Mouse (Mus musculus): ENCODE measurements around the gene Foxe3. TPM values are rescaled to one million over a fixed set of nuclear protein-coding genes. Genes with fewer than 3 reads are reported as not detected.
"Not testable (repeated sequence)": the region's sequence is repeated elsewhere in the genome, so short reads cannot be mapped to it uniquely, and the experiment has no call there.

The Foxe3 gene
- not detected for total RNA-seq (2021)

DNA sequence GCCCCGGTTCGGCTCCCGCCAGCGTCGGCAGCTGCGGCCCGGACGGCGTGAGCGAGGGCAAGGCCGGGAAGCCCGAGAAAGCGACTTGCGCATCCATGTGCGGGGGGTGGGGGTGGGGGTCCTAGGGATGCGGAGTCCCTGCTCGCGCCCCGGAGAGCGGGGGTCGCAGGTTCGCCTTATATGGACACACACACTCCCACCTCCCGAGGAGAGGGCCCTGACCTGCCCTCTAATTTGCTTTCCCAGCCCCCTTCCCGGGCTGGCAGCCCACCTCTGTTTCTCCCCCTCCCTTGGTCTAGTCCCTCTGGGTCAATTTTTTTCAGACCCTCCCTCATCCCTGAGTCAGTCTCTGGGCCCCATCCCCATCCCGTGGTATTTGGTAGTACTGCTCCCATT is at the start of gene Foxe3:
TSS of gene Foxe3 (minus strand) at position 97 of the 396 bp plus-strand sequence.
- no peak for DNase-seq
- intact Hi-C loops (cut with DNase I), result no loop called here

DNA sequence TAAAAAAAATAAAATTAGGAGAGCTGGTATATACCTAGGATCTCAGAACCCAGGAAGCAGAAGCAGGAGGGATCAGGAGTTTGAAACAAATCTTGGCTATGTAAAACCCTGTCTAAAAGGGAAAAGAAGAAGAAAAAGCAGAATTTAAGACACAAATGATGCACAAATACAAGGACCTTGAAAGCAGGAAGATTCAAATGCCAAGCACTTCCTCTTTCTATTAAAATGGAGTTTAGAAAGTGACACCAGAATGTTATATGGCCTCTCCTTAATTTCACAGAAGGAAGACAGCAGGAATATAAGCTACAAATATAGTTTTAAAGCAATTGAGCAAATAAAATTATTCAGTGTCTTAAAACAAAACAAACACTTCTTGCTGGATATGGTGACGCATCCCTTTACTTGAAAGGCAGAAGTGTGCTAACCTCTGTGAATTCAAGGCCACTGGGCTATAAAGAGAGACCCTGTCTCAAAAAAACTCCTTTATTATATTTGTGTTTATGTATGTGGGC is 47.5 kb upstream of the Foxe3 start:
- intact Hi-C loops (cut with DNase I), result no loop called here
- DNase-seq, result no peak

DNA sequence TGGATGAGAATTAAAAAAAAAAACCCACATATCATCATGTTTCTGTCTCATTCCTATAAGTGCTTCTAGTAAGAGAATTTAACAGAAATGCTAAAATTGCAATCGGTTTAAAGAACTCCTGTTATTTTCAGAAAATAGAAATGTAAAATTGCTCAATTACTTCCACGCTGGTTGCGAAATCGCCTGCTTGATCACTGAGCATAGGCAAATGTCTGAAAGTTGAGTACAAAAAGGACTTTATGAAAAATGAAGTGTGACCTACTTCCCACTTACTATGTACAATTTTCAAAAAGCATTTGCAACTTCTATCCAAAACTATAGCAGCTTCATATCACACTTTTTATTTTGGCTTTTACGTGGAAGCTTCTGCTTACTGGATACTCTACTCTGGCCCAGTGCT is 44.9 kb upstream of the Foxe3 start:
- no peak for DNase-seq
- intact Hi-C loops (cut with DNase I), result no loop called here

DNA sequence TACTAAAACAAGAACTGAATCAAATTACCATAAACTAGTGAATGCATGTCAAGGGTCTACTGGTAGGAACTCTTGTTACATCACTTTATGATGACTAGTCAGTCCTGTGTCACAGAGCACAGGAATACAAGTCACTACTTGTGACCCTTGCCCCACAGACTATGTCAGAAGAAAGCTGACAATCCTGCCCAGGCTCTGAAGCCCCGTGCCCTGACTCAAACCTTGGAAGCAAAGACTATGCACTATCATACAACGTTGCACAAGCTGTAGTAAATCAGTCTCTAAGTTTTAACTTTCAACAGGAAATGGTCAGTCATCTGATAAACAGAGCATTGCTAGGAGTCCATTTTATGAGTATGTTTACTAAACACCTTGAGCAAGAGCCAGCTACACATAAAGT is 35.1 kb upstream of the Foxe3 start:
- intact Hi-C loops (cut with DNase I); DNase-seq: not testable (repeated sequence)

DNA sequence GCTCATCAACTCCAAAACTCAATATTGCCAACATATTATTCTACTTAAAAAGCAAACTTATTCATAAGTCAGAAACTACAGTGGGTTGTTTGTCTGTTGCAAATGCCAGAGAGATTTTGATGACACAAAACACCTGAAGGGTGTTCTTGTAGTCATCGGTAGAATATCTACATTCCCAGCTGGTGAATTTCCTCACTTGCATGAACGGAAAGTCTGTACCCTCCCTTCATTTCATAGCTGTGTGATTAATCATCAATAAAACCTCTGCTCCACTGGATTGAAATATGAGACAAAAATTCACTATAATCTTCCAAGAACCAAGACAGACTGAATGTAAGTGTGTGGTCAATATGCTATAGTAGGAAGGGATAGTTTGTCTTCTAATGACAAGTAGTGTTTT is 33.7 kb upstream of the Foxe3 start:
- DNase-seq, result no peak
- intact Hi-C loops (cut with DNase I), result no loop called here

DNA sequence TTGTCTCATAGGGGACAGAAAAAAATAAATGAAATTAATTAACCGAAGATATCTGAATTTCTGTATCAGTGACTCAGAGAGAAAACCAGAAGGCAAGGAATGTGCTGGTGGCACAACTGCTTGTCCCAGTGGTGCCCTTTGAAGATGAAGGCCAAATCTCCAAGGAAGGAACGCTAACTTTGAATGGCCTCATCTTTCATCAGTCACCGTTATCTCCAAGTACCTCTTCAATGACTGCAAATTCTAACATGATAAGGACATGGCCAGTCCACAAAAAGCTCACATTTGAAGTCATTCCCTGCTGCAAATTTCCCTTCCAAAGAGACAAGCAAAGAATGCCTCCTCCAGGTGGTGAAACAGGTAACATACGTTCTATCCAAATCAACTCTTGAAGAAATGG is 33.0 kb upstream of the Foxe3 start:
- DNase-seq, result no peak
- intact Hi-C loops (cut with DNase I), result no loop called here

DNA sequence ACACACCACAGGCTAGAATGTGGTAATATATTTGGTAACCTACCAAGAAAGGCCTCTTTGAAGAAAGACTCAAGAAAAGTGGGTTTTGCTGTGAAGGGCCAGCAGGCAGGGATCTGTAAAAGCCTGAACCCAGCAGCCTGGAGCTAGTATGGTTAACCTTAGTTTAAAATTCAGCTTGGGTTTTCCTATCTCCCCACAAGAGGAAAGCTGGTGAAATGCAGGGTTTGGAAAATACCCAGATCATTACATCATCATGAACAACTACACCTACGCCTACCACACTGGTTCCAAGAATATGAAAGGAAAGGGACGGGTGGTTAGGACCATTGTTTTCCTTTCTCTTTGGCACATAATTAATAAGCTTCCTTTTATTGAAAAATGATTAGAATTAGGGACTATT is 32.4 kb upstream of the Foxe3 start:
- DNase-seq, result no peak
- intact Hi-C loops (cut with DNase I), result no loop called here

DNA sequence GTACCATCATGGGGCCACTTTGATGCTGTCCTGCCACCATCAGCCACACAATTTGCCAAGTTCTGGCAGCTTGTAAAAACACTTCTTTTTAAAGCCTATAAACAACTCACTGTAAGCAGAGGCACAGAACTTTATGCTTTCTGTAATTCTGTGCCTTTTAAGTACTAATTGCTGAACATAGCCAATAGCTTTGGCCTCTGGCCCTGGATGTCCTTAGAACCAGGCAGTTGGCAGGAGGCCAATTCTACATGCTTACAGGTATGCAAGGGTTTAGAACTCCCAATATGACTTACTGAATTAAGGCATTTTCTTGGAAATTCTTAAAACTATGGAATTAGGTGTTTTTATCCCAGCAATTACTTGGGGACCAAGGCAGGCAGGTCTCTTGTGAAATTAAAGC is 31.6 kb upstream of the Foxe3 start:
- no peak for DNase-seq
- intact Hi-C loops (cut with DNase I), result no loop called here

DNA sequence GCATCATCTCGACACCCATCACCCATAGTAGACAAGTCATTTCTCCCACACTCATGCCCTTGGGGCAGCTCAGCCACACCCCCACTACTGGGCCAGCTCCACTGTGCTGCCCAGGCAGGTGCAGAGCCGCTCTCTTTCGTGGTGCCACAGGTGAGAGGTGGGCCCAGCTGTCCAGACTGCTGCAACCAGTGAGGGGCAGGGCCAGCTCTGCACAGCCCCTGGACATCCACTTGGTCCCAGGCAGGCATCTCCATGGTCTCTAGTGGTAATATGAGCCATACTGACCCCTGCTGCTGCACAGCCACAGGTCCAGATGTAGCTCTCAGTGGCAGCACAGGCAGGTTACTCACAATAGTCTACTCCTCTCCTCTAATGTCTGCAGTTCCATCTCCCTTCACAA is 27.4 kb upstream of the Foxe3 start:
- intact Hi-C loops (cut with DNase I), result no loop called here
- DNase-seq, result no peak

DNA sequence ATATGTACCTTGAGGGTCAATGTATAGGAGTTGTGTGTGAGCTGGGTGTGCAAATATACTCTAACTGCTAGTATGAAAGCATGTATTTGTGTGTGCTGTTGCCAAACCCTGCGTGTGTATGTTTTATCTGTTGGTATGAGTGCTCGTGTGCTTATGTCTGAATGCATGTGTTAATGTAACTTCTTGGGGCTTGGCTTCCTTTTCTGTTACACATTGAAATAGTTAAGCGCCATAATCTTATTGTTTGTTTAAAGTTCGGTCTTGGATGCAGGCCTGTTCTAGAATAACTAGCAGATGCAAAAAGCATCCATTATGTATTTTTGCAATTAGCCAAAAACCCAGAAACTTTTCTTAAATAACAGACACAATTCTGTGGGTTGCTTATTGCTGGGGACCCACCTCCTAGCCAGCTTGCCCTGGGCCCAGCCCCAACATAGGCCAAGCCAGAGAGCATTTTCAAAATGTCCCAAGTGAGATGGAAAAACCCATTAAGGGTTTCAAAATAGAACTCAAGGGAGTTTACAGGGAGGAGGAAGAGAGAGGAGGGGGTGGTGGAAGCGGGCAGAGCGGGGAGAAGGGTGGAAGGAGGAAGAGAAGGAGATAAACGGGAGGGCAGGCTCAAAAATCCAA is 22.2 kb upstream of the Foxe3 start:
- no peak for DNase-seq
- intact Hi-C loops (cut with DNase I), result loop anchor here (1.0 kb wide), 4 partner anchors 31 to 301 kb away; no protein-coding TSS in a partner anchor

DNA sequence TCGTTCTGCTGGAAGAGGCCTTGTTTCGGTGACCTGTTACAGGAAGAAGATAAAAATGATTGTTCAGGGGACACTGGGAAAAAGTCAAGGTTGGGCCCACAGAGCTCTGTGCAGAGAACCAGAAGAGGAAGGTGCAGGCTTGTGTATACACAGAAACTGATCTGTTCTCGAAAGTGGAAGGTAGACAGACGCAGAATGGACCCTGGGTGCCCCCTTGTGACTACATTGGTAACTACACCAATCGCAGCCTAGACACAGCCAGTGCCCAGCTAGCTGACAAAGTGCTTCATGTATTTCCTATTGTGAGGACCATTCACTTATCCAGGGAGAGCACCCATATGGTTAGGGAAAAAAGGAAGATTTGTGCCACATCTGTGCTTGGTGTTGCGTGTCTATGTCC is 21.6 kb upstream of the Foxe3 start:
- DNase-seq, result peak; percentile 78 to 88
- intact Hi-C loops (cut with DNase I), result loop anchor here (1.0 kb wide), 4 partner anchors 30 to 300 kb away; no protein-coding TSS in a partner anchor

DNA sequence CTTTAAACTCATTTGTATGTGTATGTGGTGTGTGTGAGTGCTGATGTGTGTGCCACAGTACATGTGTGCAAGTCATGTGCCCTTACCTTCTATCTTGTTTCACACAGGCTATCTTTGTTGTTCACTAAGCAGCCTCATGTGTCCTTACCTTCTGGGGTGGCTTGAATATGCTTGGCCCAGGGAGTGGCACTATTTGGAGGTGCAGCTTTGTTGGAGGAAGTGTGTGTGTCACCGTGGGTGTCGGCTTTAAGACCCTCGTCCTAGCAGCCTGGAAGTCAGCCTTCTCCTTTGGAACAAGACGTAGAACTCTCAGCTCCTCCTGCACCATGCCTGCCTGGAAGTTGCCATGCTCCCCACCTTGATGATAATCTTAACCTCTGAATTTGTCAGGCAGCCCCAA is 20.6 kb upstream of the Foxe3 start:
- DNase-seq, result no peak
- intact Hi-C loops (cut with DNase I), result no loop called here

DNA sequence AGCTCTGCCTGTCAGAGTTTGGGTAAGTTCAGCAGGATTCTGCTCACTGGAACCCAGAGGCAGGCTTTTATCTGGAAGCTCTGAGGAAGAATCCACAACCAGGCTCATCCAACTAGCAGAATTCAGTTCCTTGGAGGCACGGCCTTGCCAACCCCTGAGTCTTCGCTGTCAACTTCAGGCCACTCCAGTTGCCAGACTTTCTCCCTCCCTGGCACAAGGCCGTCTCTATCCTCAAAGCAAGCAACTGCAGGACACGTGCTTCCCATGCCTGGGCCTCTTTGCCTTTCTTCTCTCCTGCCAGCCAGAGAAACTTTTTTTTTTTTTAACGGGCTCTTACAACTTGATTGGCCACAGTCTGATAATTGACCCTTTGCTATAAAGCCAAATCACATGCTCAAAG is 19.2 kb upstream of the Foxe3 start:
- DNase-seq, result no peak
- intact Hi-C loops (cut with DNase I), result no loop called here

DNA sequence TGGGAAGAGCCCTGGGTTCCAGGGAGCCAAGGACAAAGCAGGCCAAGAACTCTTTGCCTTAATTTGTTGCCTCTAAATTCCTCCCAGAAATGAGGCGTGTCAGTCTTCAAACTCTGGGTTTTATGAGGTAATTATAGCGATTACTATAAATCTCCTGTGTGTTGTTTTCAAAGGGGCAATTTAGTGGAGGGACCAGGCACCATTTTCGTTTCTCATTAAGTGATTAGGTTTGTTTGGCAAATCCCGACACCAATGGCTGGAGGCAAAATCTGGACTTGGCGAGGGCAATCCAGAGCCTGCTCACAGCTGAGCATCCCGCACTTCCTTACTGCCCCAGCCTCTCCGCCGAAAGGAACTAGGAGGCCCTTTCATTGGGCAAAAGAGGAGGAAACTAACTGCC is 16.8 kb upstream of the Foxe3 start:
- DNase-seq, result no peak
- intact Hi-C loops (cut with DNase I), result no loop called here

DNA sequence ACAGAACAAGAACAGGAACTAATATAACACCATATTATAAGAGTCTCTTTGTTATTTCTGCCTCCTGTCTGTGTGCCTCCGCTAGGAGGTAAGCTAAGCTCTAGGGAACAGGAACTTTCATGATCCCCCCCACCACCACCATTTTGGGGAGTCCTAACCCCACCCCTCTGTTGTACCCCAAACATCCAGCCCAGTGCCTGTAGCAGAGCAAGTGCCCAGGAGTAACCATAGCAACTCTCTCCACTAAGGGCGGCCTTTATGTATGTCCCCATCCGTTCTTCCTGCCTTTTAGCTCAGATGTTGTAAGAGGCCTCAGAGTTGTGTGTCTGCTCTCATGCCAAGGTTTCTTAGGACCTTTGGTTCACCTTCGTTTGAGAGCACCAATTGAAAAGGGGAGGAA is 16.3 kb upstream of the Foxe3 start:
- DNase-seq, result no peak
- intact Hi-C loops (cut with DNase I), result no loop called here

DNA sequence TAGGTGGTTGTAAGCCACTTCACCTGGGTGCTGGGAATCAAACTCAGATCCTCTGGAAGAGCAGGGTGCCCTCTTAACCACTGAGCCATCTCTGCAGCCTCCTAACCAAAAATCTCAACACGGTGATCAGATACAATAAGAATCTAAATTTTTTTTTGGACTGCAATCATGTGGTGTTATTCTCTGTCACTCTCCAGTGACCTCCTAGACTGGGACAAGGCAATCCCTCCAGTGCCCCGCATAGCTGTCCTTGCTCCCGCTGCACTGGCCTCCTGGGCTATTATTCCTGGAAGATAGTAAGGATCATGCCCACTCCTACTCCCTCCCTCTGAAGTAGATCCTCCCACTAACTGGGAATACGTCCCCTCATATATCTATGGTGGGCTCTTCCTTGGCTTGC is 15.5 kb upstream of the Foxe3 start:
- intact Hi-C loops (cut with DNase I), result no loop called here
- DNase-seq, result no peak

DNA sequence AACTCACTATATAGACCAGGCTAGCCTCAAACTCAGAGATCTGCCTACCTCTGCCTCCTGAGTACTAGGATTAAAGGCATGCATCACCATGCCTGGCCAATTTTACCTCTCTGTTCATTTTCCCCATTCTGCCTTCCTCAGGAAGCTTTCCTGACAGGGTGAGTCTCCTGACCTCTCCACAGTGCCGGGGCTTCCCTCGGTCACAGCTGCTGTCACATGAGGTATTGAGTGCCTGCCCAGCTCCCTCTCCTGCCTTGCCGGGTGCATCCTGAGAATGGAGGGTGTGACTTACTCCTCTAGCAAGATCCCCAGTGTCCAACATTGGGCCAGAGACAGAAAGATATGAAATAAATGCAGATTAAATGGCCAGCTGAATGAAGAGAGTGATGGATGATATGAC is 12.4 kb upstream of the Foxe3 start:
- no peak for DNase-seq
- intact Hi-C loops (cut with DNase I), result no loop called here

DNA sequence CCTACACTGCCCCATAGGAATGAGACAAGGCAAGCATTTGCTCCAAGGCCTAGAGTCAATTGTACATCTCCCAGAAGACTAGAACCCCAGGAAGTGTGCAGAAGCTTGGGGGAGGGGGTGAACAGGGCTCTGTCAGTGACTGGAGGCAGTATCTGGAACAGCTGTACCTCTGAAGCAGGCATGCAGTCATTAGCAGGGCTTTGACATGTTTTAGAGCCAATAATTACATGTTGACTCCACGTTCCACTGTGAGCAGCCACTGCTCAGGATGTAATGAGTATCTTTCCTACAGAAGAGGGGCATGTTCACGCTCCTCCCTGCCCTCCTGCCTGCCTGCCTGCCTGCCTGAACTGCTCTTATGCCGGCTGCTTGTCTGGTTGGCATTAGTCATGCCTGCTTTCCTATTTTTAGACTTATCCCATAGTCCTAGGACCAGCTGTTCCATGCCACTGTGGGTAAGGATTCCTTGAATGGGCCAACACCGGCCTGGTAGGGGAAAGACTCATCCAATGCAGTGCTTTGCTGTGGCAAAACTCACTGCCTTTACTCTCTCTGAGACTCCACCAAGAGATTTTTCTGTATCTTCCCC is 11.7 kb upstream of the Foxe3 start:
- peak in 1 of 2 experiments; percentile 23 for DNase-seq
- intact Hi-C loops (cut with DNase I), result no loop called here

DNA sequence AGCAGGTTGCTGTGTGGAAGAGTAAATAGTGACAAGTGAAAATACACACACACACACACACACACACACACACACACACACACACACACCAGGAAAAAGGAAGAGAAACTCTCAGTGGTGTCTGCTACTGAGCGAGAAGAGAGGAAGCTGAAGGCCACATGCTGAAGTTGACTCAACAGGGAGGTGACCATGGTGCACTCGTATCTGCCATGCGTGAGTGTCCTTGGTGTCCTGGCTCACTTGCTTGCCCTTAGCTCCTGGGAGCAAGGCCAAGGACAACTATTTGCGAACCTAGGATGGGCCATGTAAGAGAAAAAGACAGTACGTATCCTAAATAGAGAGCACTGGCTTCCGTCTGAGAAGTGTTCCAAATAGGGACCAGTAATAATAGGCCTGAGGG is 8.4 kb upstream of the Foxe3 start:
- intact Hi-C loops (cut with DNase I), result no loop called here

DNA sequence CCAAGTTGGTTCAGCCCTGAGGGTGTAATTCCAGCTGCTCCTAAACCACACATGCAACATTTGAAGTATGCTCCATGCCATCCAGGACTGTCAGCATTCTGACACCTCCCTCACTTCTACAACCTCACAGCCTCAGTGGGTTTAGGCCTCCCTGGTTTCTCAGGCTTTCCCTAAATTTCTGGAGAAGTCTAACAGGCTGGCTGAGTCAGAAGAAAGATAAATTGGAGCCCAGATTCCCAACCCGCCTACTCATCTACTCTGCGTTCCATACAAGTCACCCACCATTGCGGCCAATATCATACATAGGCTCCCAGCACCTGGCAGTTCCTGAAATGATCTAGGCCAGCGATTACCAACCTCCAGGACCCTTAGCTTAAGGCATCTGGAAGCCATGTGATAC is 6.9 kb upstream of the Foxe3 start:
- DNase-seq, result no peak
- intact Hi-C loops (cut with DNase I), result no loop called here

More for the DNA sequence above, 8.4 kb upstream of the Foxe3 start:
- DNase-seq, result no peak

DNA sequence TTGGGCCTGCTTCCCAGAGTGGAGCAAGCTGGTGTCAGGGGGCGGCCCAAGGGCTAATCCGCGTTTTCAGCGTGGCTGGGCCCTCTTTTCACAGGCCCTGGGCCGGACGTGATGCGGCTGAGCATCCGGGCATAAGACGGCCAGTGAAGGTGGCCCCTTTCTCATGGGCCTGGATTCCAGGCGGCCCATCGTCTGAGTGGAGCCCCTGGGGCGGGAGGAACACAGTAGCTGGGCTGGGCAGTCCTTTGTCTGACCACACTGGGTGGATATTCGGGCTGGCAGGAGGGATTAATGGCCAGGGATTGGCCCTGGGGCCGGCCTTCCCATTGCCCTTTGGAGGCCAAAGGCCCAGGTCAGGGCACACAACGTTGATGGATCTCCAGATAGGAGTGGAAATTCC is 3.3 kb upstream of the Foxe3 start:
- no peak for DNase-seq
- intact Hi-C loops (cut with DNase I), result no loop called here
